Mouse (Mus musculus) C2C12 (cell line): ENCODE measurements around the gene Runx2.

Experiments
- CEBPB ChIP-seq: IDR thresholded peaks from one replicate; pipeline ENCODE4 v1.6.1; 2011; ENCODE audit warnings: low read depth, mild to moderate bottlenecking, control low read depth, moderate library complexity
- CTCF ChIP-seq: IDR thresholded peaks from one replicate; pipeline ENCODE4 v1.5.1; 2011; ENCODE audit not compliant: control insufficient read depth, insufficient read depth, insufficient read length
- FOSL1 ChIP-seq: IDR thresholded peaks from one replicate; pipeline ENCODE4 v1.8.0; 2011; ENCODE audit warnings: mild to moderate bottlenecking, low read length; ENCODE audit not compliant: poor library complexity, insufficient read depth, severe bottlenecking
- MAX ChIP-seq: IDR thresholded peaks from one replicate; pipeline ENCODE4 v1.6.1; 2011; ENCODE audit warnings: mild to moderate bottlenecking, control low read depth
- MYOG ChIP-seq: IDR thresholded peaks from one replicate; pipeline ENCODE4 v1.6.1; 2011; ENCODE audit not compliant: control insufficient read depth, insufficient read length; ENCODE audit errors: extremely low read depth

GRCm38 (mm10) chr17:44617741-44618140 lies 196.9 kb downstream of the Runx2 start:
- no peak for TF ChIP-seq CEBPB
- TF ChIP-seq CTCF: no peak
- no peak for TF ChIP-seq MYOG
- no peak for TF ChIP-seq MAX
- TF ChIP-seq FOSL1: no peak
